Mouse (Mus musculus): Measurements from ENCODE around the gene Armc10. TPM values are rescaled to one million over a fixed set of nuclear protein-coding genes. Genes with fewer than 3 reads are reported as not detected.
"Not testable (repeated sequence)": the region's sequence is repeated elsewhere in the genome, so short reads cannot be mapped to it uniquely, and the experiment has no call there.

Gene Armc10
- polyA plus RNA-seq, 3 experiments from 2014 or later = 31.2 to 38.3 (median 33.2) TPM

GRCm38 (mm10) chr5:21703708-21704107, 58.1 kb downstream of the Armc10 start:
- ATAC-seq = no peak

- ATAC-seq = no peak
Observed at GRCm38 (mm10) chr5:21706546-21706945, 60.9 kb downstream of the Armc10 start.

GRCm38 (mm10) chr5:21708011-21708410, 62.4 kb downstream of the Armc10 start:
- not testable (repeated sequence) for ATAC-seq

Other genes starting within 250 kb of the Armc10 start
- gene Ccdc146, start 221.1 kb upstream of the Armc10 start, polyA plus RNA-seq (2017; shearing (Covaris generic)) = 1 to 10 TPM in 1 of 3 experiments, under 1 TPM in 2; 0.28 to 1.7 (median 0.70) TPM
- 1 to 10 TPM; 2.4 to 4.8 (median 2.7) TPM for gene Fam185a, start 220.9 kb upstream of the Armc10 start, polyA plus RNA-seq (2017; shearing (Covaris generic))
- gene Lrrc17, start 102.3 kb upstream of the Armc10 start, polyA plus RNA-seq (2017; shearing (Covaris generic)) = not detected
- gene Fbxl13, start 179 bp upstream of the Armc10 start, polyA plus RNA-seq (2017; shearing (Covaris generic)) = under 1 TPM in 1 of 3 experiments, not detected in 2; 0.31 TPM
- 1 to 10 TPM; 2.0 to 3.9 (median 2.6) TPM for gene Napepld, start 55.6 kb downstream of the Armc10 start, polyA plus RNA-seq (2017; shearing (Covaris generic))
- 10 to 100 TPM; 79.0 to 84.3 (median 82.6) TPM for gene Pmpcb, start 91.3 kb downstream of the Armc10 start, polyA plus RNA-seq (2017; shearing (Covaris generic))
- gene Dnajc2, start 139.4 kb downstream of the Armc10 start, polyA plus RNA-seq (2017; shearing (Covaris generic)) = 10 to 100 TPM; 35.8 to 48.6 (median 41.4) TPM
- 100 to 1,000 TPM; 141 to 170 (median 159) TPM for gene Psmc2, start 139.5 kb downstream of the Armc10 start, polyA plus RNA-seq (2017; shearing (Covaris generic))
- gene Slc26a5, start 219.8 kb downstream of the Armc10 start, polyA plus RNA-seq (2017; shearing (Covaris generic)) = not detected

Measured in inflammation-experienced regulatory T-cells, adult 6 months (primary cell).